Mouse (Mus musculus): ENCODE data around the gene Col2a1. TPM values are rescaled to one million over a fixed set of nuclear protein-coding genes. Genes with fewer than 3 reads are reported as not detected.

Gene Col2a1
- total and polyA plus RNA-seq, 2 experiments from 2014 or later: 4.9 to 28.3 TPM

- no peak for ATAC-seq
- no peak overlapping the region for H3K27ac ChIP-seq (ENCODE audit: low read depth, low read length)
- peaks cover 29% of the 10 kb centered on the region for H3K4me1 ChIP-seq (ENCODE audit: insufficient read depth)
- DNase-seq: no peak
- TF ChIP-seq CTCF (IDR thresholded peaks at IDR 0.05; ENCODE audit: low read depth): no peak
- H3K36me3 ChIP-seq (ENCODE audit: insufficient read depth): no peaks in the 10 kb centered on the region
- 3% methylated on average over 19 of the region's 19 CpGs for WGBS
- peak overlapping the region; percentile 48 for H3K9ac ChIP-seq
- peak overlapping the region; percentile 37 for H3K4me3 ChIP-seq (ENCODE audit: low read depth, low read length)
- H3K27me3 ChIP-seq (ENCODE audit: insufficient read depth, low read length): peaks cover 35% of the 10 kb centered on the region
- no peaks in the 10 kb centered on the region for H3K9me3 ChIP-seq (ENCODE audit: low read length)
- H3K4me2 ChIP-seq (ENCODE audit: low read depth): peak overlapping the region; percentile 85
Observed at GRCm38 (mm10) chr15:98004740-98005159, 255 bp upstream of the Col2a1 start.

GRCm38 (mm10) chr15:98002991-98003821 is 1.3 kb downstream of the Col2a1 start:
- 2% methylated on average over 42 of the region's 42 CpGs for WGBS
- no peak overlapping the region for H3K27ac ChIP-seq (ENCODE audit: low read depth, low read length)
- no peak for ATAC-seq
- peak overlapping the region; percentile 1; the same call in 1 of the 2 replicates for H3K9ac ChIP-seq
- H3K4me2 ChIP-seq (ENCODE audit: low read depth): peak overlapping the region; percentile 85
- peaks cover 29% of the 10 kb centered on the region for H3K4me1 ChIP-seq (ENCODE audit: insufficient read depth)
- no peaks in the 10 kb centered on the region for H3K36me3 ChIP-seq (ENCODE audit: insufficient read depth)
- TF ChIP-seq CTCF (IDR thresholded peaks at IDR 0.05; ENCODE audit: low read depth): no peak
- H3K4me3 ChIP-seq (ENCODE audit: low read depth, low read length): peak overlapping the region; percentile 37
- no peak for DNase-seq
- no peaks in the 10 kb centered on the region for H3K9me3 ChIP-seq (ENCODE audit: low read length)
- peaks cover 35% of the 10 kb centered on the region for H3K27me3 ChIP-seq (ENCODE audit: insufficient read depth, low read length)

GRCm38 (mm10) chr15:98002113-98002990 is 2.1 kb downstream of the Col2a1 start:
- Histone ChIP-seq H3K4me1 (ENCODE audit: insufficient read depth) (peaks cover 29% of the 10 kb centered on the region), H3K9me3 (ENCODE audit: low read length) (no peaks in the 10 kb centered on the region), H3K9ac (peak overlapping the region; percentile 22; the same call in 1 of the 2 replicates), H3K4me3 (ENCODE audit: low read depth, low read length) (peak overlapping the region; percentile 37), H3K4me2 (ENCODE audit: low read depth) (peak overlapping the region; percentile 85), H3K27ac (ENCODE audit: low read depth, low read length) (no peak overlapping the region), H3K36me3 (ENCODE audit: insufficient read depth) (no peaks in the 10 kb centered on the region), H3K27me3 (ENCODE audit: insufficient read depth, low read length) (peaks cover 35% of the 10 kb centered on the region)
- no peak for TF ChIP-seq CTCF (IDR thresholded peaks at IDR 0.05; ENCODE audit: low read depth)
- WGBS: under 1% methylated on average over 41 of the region's 42 CpGs
- DNase-seq: peak; percentile 52
- peak; percentile 51 for ATAC-seq

- DNase-seq (peak; percentile 54), ATAC-seq (no peak)
- Histone ChIP-seq H3K4me2 (ENCODE audit: low read depth) (peak overlapping the region; percentile 85), H3K4me3 (ENCODE audit: low read depth, low read length) (peak overlapping the region; percentile 37), H3K27ac (ENCODE audit: low read depth, low read length) (no peak overlapping the region), H3K27me3 (ENCODE audit: insufficient read depth, low read length) (peaks cover 35% of the 10 kb centered on the region), H3K9me3 (ENCODE audit: low read length) (no peaks in the 10 kb centered on the region), H3K9ac (peak overlapping the region; percentile 22; the same call in 1 of the 2 replicates), H3K36me3 (ENCODE audit: insufficient read depth) (no peaks in the 10 kb centered on the region), H3K4me1 (ENCODE audit: insufficient read depth) (peaks cover 34% of the 10 kb centered on the region)
- no peak; the same call in 1 of the 2 replicates for TF ChIP-seq CTCF (IDR thresholded peaks at IDR 0.05; ENCODE audit: low read depth)
- WGBS: 3% methylated on average over 37 of the region's 37 CpGs
Observed at GRCm38 (mm10) chr15:98001321-98002112, 3.0 kb downstream of the Col2a1 start.

- no peak for TF ChIP-seq CTCF (IDR thresholded peaks at IDR 0.05; ENCODE audit: low read depth)
Observed at GRCm38 (mm10) chr15:97999991-98000390, 4.5 kb downstream of the Col2a1 start.

GRCm38 (mm10) chr15:97999546-97999945 is 4.9 kb downstream of the Col2a1 start:
- no peak overlapping the region for H3K4me2 ChIP-seq (ENCODE audit: low read depth)
- ATAC-seq (no peak), DNase-seq (no peak)
- no peak for TF ChIP-seq CTCF (IDR thresholded peaks at IDR 0.05; ENCODE audit: low read depth)
- 55% methylated on average over 13 of the region's 13 CpGs for WGBS
- H3K4me3 ChIP-seq (ENCODE audit: low read depth, low read length): no peak overlapping the region
- no peak overlapping the region for H3K27ac ChIP-seq (ENCODE audit: low read depth, low read length)
- no peaks in the 10 kb centered on the region for H3K9me3 ChIP-seq (ENCODE audit: low read length)
- H3K4me1 ChIP-seq (ENCODE audit: insufficient read depth): peaks cover 36% of the 10 kb centered on the region
- H3K27me3 ChIP-seq (ENCODE audit: insufficient read depth, low read length): peaks cover 24% of the 10 kb centered on the region; the same call in 1 of the 2 replicates
- no peaks in the 10 kb centered on the region for H3K36me3 ChIP-seq (ENCODE audit: insufficient read depth)
- no peak overlapping the region for H3K9ac ChIP-seq

More at GRCm38 (mm10) chr15:97999991-98000390, 4.5 kb downstream of the Col2a1 start:
- Histone ChIP-seq H3K4me2 (ENCODE audit: low read depth) (no peak overlapping the region), H3K27ac (ENCODE audit: low read depth, low read length) (no peak overlapping the region), H3K36me3 (ENCODE audit: insufficient read depth) (no peaks in the 10 kb centered on the region), H3K9me3 (ENCODE audit: low read length) (no peaks in the 10 kb centered on the region), H3K27me3 (ENCODE audit: insufficient read depth, low read length) (peaks cover 28% of the 10 kb centered on the region; the same call in 1 of the 2 replicates), H3K9ac (no peak overlapping the region), H3K4me3 (ENCODE audit: low read depth, low read length) (no peak overlapping the region), H3K4me1 (ENCODE audit: insufficient read depth) (peaks cover 39% of the 10 kb centered on the region)
- WGBS: 21% methylated on average over 7 of the region's 7 CpGs
- ATAC-seq: no peak
- DNase-seq: no peak

All from forebrain, postnatal 0 days (tissue).